Mouse (Mus musculus): ENCODE measurements at regions not wholly inside any gene's neighbourhood (a gene's known extent, or its start where the extent isn't known, plus 50 kb on each side); places are given as distances from the start of the nearest gene placed in this dataset.
A peak's percentile ranks its signal among the peaks of the same experiment; 100 is the strongest.
"Not testable (repeated sequence)": the region's sequence is repeated elsewhere in the genome, so short reads cannot be mapped to it uniquely, and the experiment has no call there.

GRCm38 (mm10) chr10:96372616-96373346 is 236.4 kb downstream of the Gm5426 start:
- no peak for DNase-seq (ENCODE audit: low spot score)

- peak; percentile 21 for DNase-seq (ENCODE audit: low spot score)
Observed at GRCm38 (mm10) chr10:96373481-96373880, 237.1 kb downstream of the Gm5426 start.

- peak; percentile 29 for DNase-seq (ENCODE audit: low spot score)
Observed at GRCm38 (mm10) chr10:96374293-96375069, 238.1 kb downstream of the Gm5426 start.

GRCm38 (mm10) chr10:96375070-96375447 is 238.7 kb downstream of the Gm5426 start:
- no peak for DNase-seq (ENCODE audit: low spot score)

- peak; percentile 11 for DNase-seq (ENCODE audit: low spot score)
Observed at GRCm38 (mm10) chr10:96377549-96377948, 239.3 kb upstream of the Btg1 start.

GRCm38 (mm10) chr10:96379016-96379771 is 237.6 kb upstream of the Btg1 start:
- no peak for DNase-seq (ENCODE audit: low spot score)

GRCm38 (mm10) chr10:96381664-96382063 is 235.1 kb upstream of the Btg1 start:
- no peak for DNase-seq (ENCODE audit: low spot score)

GRCm38 (mm10) chr10:96391748-96392147 is 225.1 kb upstream of the Btg1 start:
- no peak for DNase-seq (ENCODE audit: low spot score)

- no peak for DNase-seq (ENCODE audit: low spot score)
Observed at GRCm38 (mm10) chr10:96392836-96393235, 224.0 kb upstream of the Btg1 start.

- DNase-seq (ENCODE audit: low spot score) = no peak
Observed at GRCm38 (mm10) chr10:96394210-96394609, 222.6 kb upstream of the Btg1 start.

- DNase-seq (ENCODE audit: low spot score) = no peak
Observed at GRCm38 (mm10) chr10:96395017-96395416, 221.8 kb upstream of the Btg1 start.

- no peak for DNase-seq (ENCODE audit: low spot score)
Observed at GRCm38 (mm10) chr10:96397931-96398561, 218.8 kb upstream of the Btg1 start.

- peak; percentile 23 for DNase-seq (ENCODE audit: low spot score)
Observed at GRCm38 (mm10) chr10:96398562-96399288, 218.1 kb upstream of the Btg1 start.

- DNase-seq (ENCODE audit: low spot score) = no peak
Observed at GRCm38 (mm10) chr10:96399636-96400400, 217.0 kb upstream of the Btg1 start.

GRCm38 (mm10) chr10:96400793-96401192 is 216.0 kb upstream of the Btg1 start:
- DNase-seq (ENCODE audit: low spot score) = peak; percentile 17

GRCm38 (mm10) chr10:96406306-96406705 is 210.5 kb upstream of the Btg1 start:
- DNase-seq (ENCODE audit: low spot score) = no peak

- DNase-seq (ENCODE audit: low spot score) = no peak
Observed at GRCm38 (mm10) chr10:96407846-96408245, 209.0 kb upstream of the Btg1 start.

- no peak for DNase-seq (ENCODE audit: low spot score)
Observed at GRCm38 (mm10) chr10:96408250-96408649, 208.6 kb upstream of the Btg1 start.

- no peak for DNase-seq (ENCODE audit: low spot score)
Observed at GRCm38 (mm10) chr10:96410028-96410427, 206.8 kb upstream of the Btg1 start.

- DNase-seq (ENCODE audit: low spot score) = no peak
Observed at GRCm38 (mm10) chr10:96414807-96415206, 202.0 kb upstream of the Btg1 start.

- DNase-seq (ENCODE audit: low spot score) = not testable (repeated sequence)
Observed at GRCm38 (mm10) chr10:96421506-96421905, 195.3 kb upstream of the Btg1 start.

Measured in spleen, adult 12 weeks (tissue).